Mouse (Mus musculus) frontal cortex, postnatal 36 days (tissue): ENCODE measurements around the gene Drg1.
"Not testable (repeated sequence)": the region's sequence is repeated elsewhere in the genome, so short reads cannot be mapped to it uniquely, and the experiment has no call there.

Experiments used
- DNase-seq, 2 experiments: peaks; one replicate each; pipeline ENCODE4 v3.0.0; 2022; ENCODE audit warnings: low spot score in 2 of 2

Drg1 gene

DNA sequence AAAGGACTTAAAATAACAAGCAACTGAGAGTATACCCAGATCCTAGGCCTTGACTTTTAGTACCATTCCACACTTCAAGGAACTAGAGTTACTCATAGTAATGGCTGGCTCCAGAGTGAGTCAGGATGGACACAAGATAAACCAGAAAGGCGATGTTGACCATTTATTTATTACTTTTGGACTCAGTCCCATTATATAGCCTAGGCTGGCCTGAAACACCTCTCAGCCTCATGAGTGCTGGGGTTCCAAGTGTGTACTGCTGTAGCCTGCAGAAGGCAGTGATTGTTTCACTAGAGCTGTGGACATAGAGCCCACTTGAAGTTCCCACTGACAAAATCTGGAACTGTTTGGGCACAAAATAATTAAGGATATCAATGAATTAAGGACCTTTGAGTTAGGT lies 53.7 kb downstream of the Drg1 start:
- no peak for DNase-seq

GRCm38 (mm10) chr11:3206783-3207182 lies 59.4 kb downstream of the Drg1 start:
- no peak for DNase-seq

DNA sequence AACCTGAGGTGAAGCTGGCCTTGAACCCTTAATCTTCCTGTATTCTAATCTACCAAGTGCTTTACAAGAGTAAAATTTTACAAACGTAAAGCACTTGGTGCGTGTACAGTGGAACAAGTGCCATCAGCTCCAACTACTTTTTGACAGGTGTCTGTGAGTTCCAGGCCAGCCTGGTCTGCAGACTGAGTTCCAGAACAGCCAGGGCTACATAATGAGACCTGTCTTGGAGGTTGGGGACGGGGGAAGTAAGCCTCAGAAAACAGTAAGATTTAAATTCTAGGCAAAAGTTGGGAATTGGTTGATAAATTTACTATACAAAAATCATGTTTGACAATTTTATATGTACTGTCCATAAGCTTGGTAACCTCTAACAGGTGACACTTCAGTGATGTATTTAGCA lies 61.0 kb downstream of the Drg1 start:
- DNase-seq = no peak

DNA sequence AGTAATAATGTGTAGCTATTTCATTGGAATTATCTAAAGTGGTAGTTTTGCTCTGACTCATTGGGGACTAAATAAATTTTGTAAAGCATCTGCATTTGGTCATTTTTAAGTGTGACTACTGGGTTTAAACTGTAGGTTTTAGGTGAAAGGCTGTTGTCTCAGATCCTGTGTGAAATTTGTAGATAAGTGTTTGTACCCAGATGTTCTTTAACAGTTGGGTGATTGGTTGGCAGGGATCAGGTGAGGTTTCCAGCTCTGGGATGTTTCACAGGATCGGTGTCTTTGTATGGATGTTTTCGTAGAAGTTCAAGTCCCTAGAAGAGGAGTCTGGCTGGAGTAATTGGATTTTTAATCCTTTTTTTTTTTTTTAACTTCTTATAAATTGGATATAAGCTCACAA lies 62.4 kb downstream of the Drg1 start:
- no peak for DNase-seq

DNA sequence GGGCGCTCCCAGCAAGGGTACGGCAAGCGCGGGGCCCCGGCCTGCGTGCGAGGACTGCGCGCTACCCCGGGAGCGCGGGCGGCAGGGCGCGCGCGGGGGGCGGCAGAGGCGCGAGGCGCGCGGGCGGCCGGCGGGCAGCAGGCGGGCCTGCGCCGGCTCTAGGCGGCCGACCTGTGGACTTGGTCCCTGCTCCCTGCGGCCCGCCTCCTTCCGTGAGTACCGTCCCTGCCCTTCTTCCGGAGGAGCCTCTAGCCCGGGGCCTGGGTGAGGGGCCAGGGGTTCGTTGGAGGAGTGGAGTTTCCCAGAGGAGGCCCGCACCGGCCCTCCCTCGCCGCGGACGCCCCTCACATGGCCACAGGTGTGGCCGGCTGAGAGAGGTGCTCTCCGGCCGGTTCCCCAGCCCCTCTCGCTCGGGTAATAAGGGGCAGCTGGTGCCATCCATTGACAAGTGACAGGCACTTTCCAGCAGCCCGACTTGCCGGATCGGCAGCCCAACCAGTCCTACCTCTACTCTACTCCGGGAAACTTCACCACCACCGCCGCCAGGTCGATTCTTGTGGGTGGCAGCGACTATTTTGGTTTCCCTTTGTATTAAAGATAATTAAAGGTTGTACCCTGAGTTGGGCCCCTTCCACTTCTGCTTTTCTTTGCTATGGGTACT lies 63.3 kb downstream of the Drg1 start:
- peak; percentile 38 to 39 for DNase-seq

- DNase-seq = peak; percentile 93 to 94
Observed at GRCm38 (mm10) chr11:3202231-3202701, 63.9 kb downstream of the Drg1 start, which contains the start of gene Eif4enif1. Eif4enif1 (plus strand) TSS chr11:3202392.

- DNase-seq = no peak
Observed at GRCm38 (mm10) chr11:3201326-3202230, 64.6 kb downstream of the Drg1 start.

DNA sequence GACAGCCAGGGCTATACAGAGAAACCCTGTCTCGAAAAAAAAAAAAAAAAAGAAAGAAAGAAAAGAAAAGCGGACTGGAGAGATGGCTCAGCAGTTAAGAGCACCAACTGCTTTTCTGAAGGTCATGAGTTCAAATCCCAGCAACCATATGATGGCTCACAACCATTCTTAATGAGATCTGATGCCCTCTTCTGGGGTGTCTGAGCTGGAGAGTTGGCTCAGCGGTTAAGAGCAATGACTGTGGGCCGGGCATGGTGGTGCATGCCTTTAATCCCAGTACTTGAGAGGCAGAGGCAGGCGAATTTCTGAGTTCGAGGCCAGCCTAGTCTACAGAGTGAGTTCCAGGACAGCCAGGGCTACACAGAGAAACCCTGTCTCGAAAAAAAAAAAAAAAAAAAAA lies 65.6 kb downstream of the Drg1 start:
- not testable (repeated sequence) for DNase-seq

- DNase-seq = no peak
Observed at GRCm38 (mm10) chr11:3193363-3193762, 72.9 kb downstream of the Drg1 start, which contains the start of gene Sfi1. Sfi1 (minus strand) TSS chr11:3193463.

DNA sequence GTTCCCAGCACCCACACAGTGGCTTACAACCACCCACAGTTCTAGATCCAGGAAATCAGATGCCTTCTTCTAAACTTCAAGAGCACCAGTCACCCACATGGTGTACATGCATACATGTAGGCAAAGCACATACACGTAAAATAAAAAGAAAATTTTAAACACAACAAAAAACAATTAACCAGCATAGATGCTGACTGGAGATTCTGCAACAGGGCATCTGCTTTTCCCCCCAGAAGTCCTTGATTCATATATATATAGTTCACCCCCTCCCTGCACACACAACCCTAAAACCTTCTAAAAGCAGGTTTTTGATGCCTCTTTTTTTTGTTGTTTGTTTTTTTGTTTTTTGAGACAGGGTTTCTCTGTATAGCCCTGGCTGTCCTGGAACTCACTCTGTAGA lies 83.5 kb downstream of the Drg1 start:
- DNase-seq = not testable (repeated sequence)

DNA sequence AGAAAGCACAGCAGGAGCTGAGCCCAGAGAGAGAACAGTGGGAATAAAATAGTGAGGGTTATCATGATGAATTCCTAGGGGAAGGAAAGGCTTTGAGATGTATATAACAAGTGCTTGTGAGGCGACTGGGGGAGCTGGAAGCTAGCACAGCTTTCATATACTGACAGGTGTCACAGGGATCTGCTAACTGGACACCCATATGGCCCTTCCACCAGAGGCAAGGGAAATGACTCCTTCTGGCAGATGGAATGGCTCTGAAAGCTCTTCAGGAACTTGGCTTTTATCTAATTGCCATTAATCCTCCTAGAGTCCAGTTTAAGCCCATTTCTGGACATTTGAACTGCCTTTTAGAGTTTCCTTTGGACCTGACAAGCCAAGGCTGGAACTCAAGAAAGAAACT lies 84.2 kb downstream of the Drg1 start:
- DNase-seq = not testable (repeated sequence)

- peak; percentile 47 to 55 for DNase-seq
Observed at GRCm38 (mm10) chr11:3181250-3181649, 85.0 kb downstream of the Drg1 start.

GRCm38 (mm10) chr11:3180510-3181160 lies 85.6 kb downstream of the Drg1 start:
- DNase-seq = not testable (repeated sequence)

GRCm38 (mm10) chr11:3179726-3180092 lies 86.5 kb downstream of the Drg1 start:
- DNase-seq = not testable (repeated sequence)

GRCm38 (mm10) chr11:3178968-3179725 lies 87.1 kb downstream of the Drg1 start:
- DNase-seq = not testable (repeated sequence)

GRCm38 (mm10) chr11:3173425-3174318 lies 92.5 kb downstream of the Drg1 start:
- peak in 1 of 2 experiments; percentile 37 for DNase-seq

GRCm38 (mm10) chr11:3172526-3172925 lies 93.7 kb downstream of the Drg1 start:
- DNase-seq = not testable (repeated sequence)

DNA sequence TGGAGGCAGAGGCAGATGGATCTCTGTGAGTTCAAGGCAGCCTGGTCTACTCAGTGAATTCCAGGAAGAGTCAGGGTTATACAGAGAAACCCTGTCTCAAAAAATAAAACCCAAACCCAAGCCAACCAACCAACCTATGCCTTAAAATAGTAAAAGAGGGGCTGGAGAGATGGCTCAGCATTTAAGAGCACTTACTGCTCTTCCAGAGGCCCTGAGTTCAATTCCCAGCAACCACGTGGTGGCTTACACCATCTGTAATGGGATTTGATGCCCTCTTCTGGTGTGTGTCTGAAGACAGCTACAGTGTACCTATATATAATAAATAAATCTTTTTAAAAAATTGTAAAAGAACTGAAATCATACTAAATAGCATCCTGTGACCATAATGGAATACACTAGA lies 94.3 kb downstream of the Drg1 start:
- DNase-seq = not testable (repeated sequence)

- not testable (repeated sequence) for DNase-seq
Observed at GRCm38 (mm10) chr11:3169042-3169441, 97.2 kb downstream of the Drg1 start.

DNA sequence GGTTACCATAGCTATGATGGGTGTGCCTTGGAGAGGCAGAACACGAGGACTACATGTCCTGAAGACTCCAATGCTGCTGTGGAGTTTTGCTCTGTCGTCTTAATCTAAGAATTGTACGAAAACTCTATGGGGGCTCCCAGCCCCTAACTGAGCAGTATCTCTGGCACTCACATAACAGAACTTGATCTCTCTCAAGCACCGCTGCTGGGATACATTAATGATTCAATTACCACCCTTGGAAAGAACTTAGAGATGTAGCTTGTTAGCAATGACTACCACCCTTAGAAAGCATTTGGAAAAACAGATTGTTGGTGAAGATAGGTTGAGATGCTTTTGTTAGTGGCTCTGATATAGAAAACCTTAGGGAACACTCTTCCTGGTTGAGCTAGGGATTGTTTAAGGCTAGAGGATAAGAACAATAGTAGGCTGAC lies 98.6 kb downstream of the Drg1 start:
- DNase-seq = not testable (repeated sequence)
